Mouse (Mus musculus): Measurements from ENCODE around the gene Olfr272. TPM values are rescaled to one million over a fixed set of nuclear protein-coding genes. Genes with fewer than 3 reads are reported as not detected.
A peak's percentile ranks its signal among the peaks of the same experiment; 100 is the strongest.

The Olfr272 gene
- not detected in 2 replicates for polyA plus RNA-seq (2016; fragmentation: Nextera tagmentation; extraction: Ambion mirVana)

DNA sequence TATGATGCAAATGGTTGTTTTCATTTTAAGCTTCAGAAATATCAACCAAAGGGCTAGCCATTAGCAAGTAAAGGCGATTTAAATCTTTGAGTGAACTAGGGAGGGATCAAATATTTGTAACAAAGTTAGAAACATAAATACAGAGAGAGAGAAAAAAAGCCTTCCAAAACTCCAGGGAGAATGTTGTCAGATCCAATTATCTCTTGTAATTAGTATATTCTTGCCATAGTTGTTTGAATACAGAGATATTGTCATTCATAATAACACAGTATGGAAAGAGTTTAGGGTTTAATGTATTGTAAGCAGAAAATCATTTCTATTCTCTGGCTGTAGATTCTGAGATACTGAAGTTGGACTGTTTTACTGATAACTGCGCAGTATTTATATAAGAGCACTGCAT lies at the start of gene Olfr272:
Gene Olfr272 (minus strand): TSS at position 101 of the 400 bp plus-strand sequence.
- 86% methylated on average over 2 of the region's 2 CpGs for WGBS
- no peak within 1 kb of the TSS for H3K4me3 ChIP-seq
- no peaks in the 10 kb centered on the region for H3K36me3 ChIP-seq
- no peaks in the 10 kb centered on the region for H3K27me3 ChIP-seq (ENCODE audit: low read depth, poor library complexity, severe bottlenecking)
- H3K4me1 ChIP-seq, result no peaks in the 10 kb centered on the region
- no peak within 1 kb of the TSS for H3K27ac ChIP-seq
- DNase-seq (ENCODE audit: low spot score), result no peak
- no peaks in the 10 kb centered on the region for H3K9me3 ChIP-seq (replicated peaks)

DNA sequence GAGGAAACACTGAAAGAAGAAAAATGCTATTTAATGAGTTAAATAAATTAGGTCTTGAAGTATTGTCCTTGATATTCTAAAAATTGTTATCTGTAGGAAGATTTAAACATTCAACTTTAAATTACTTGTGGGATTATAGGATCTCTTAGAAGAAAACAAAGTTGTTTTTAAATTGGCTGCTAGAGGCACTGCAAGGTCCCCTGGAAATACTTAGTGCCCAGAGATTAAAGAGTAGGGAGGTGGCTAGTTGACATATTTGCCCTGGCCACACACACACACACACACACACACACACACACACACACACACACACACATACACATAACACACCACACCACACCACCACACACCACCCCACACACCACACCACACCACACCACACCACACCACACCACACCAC lies 45.3 kb upstream of the Olfr272 start, which contains the start of gene Olfr270:
Gene Olfr270 (plus strand): TSS at position 301 of the 400 bp plus-strand sequence.
- no peak for DNase-seq (ENCODE audit: low spot score)
- Histone ChIP-seq H3K9me3 (replicated peaks) (no peaks in the 10 kb centered on the region), H3K27me3 (ENCODE audit: low read depth, poor library complexity, severe bottlenecking) (no peaks in the 10 kb centered on the region), H3K36me3 (no peaks in the 10 kb centered on the region), H3K4me1 (no peaks in the 10 kb centered on the region), H3K27ac (no peak within 1 kb of the TSS), H3K4me3 (no peak within 1 kb of the TSS)

DNA sequence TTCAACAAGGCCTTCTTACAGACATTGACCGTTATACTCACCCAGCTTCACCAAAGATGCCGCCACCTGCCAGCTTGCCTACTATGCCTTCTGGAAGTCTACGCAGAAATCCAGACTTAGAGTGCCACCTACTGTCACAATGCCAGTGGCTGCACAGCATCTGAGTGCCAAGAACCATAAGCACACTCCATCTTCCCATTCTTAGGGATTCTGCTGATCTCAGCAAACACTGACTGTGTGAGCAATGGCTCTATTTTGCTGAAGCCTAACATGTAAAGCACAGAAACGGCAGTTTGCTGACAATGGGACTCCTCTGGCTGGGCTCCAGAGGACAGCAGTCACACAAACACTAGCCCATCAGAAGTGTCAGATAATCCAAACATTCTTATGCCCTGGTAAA lies 39.7 kb upstream of the Olfr272 start:
- H3K27me3 ChIP-seq (ENCODE audit: low read depth, poor library complexity, severe bottlenecking), result no peaks in the 10 kb centered on the region
- WGBS, result 51% methylated on average over 4 of the region's 4 CpGs
- no peaks in the 10 kb centered on the region for H3K4me1 ChIP-seq
- no peaks in the 10 kb centered on the region for H3K36me3 ChIP-seq
- no peak overlapping the region for H3K27ac ChIP-seq
- H3K9me3 ChIP-seq (replicated peaks), result no peaks in the 10 kb centered on the region
- no peak overlapping the region for H3K4me3 ChIP-seq
- peak; percentile 32 for DNase-seq (ENCODE audit: low spot score)

DNA sequence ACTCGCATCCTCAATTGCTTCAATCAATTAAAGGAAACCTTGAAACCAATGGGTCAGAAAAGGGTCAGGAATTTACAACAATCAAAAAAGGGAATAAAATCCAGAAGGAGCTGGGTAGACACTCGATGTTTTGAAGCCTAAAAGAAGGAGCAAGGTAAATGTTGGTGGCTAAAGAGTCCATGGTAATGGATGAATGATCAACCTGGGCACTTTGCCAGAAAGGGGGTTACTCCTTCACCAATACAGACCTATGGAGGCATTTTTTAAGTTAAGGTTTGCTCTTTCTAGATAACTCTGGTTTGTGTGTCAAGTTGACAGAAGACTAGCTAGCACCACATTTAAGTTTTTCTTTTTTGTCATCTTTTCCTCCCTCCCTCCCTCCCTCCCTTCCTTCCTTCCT lies 30.0 kb upstream of the Olfr272 start:
- no peaks in the 10 kb centered on the region for H3K9me3 ChIP-seq (replicated peaks)

DNA sequence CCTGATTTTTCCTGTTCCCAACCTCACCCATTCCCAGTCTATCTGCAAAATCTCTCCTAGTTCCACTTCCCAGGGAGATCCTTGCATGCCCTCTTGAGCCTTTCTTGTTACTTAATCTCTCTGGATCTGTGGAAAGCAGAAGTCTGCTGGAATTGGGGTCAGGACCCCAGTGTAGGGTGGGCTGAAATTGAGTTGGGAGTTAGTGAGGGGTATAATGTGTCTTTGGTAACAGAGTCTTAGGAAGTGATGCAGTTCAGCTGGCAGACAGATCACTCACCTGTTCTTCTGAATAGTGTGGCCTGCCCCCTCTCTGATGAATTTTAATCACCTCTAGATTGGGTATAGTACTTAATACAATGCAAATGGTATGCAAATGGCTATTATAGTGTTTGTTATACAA lies 27.7 kb upstream of the Olfr272 start:
- H3K36me3 ChIP-seq, result no peaks in the 10 kb centered on the region

More for the DNA sequence above, 30.0 kb upstream of the Olfr272 start:
- no peak for DNase-seq (ENCODE audit: low spot score)
- Histone ChIP-seq H3K27me3 (ENCODE audit: low read depth, poor library complexity, severe bottlenecking) (no peaks in the 10 kb centered on the region), H3K27ac (no peak overlapping the region), H3K36me3 (no peaks in the 10 kb centered on the region), H3K4me3 (no peak overlapping the region), H3K4me1 (no peaks in the 10 kb centered on the region)
- WGBS, result 89% methylated on average over 2 of the region's 2 CpGs

DNA sequence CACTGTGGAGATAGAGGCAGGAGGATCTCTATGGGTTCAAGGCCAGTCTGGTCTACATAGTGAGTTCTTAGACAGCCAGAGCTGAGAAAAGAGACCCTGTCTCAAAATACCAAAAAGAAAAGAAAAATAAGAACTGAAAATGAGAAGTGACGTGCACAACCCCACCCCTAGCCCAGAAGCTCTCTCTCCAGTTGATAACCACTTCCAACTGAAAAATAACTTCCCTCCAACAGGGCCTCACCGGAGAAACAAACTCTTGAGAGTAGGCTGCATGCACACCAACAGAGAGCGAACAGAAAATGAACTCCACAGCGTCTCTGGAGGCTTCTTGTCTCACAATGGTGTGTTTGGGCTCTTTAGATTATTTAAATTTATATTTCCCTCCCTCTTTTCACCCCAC lies 11.5 kb upstream of the Olfr272 start:
- H3K4me1 ChIP-seq, result no peaks in the 10 kb centered on the region
- H3K9me3 ChIP-seq (replicated peaks), result no peaks in the 10 kb centered on the region
- no peaks in the 10 kb centered on the region for H3K27me3 ChIP-seq (ENCODE audit: low read depth, poor library complexity, severe bottlenecking)
- 96% methylated on average over 4 of the region's 4 CpGs for WGBS
- no peak for DNase-seq (ENCODE audit: low spot score)
- no peaks in the 10 kb centered on the region for H3K36me3 ChIP-seq
- no peak overlapping the region for H3K4me3 ChIP-seq
- no peak overlapping the region for H3K27ac ChIP-seq

More for the DNA sequence above, 27.7 kb upstream of the Olfr272 start:
- Histone ChIP-seq H3K27me3 (ENCODE audit: low read depth, poor library complexity, severe bottlenecking) (no peaks in the 10 kb centered on the region), H3K4me3 (no peak overlapping the region), H3K9me3 (replicated peaks) (no peaks in the 10 kb centered on the region), H3K4me1 (no peaks in the 10 kb centered on the region), H3K27ac (no peak overlapping the region)
- no peak for DNase-seq (ENCODE audit: low spot score)

DNA sequence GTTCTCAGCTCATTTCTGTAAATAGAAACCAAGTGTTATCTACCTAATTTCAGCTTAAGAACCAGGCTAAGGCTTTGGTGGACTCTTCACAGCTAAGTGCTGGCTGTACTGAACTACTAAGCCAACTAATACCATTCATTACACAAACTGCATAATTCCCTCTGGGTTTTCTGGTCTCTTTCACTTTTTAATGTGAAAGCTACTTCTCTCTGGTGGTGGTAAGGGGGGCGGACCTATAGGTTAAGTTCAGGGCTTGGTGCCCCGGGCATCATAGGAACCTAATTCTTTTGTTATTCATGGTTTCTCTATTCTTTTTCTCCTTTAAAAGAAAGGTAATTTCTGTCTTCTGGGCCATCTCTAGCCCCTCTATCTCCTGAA lies 1.7 kb downstream of the Olfr272 start:
- Histone ChIP-seq H3K9me3 (replicated peaks) (no peaks in the 10 kb centered on the region), H3K27ac (no peak overlapping the region), H3K4me3 (no peak overlapping the region), H3K36me3 (no peaks in the 10 kb centered on the region), H3K4me1 (no peaks in the 10 kb centered on the region), H3K27me3 (ENCODE audit: low read depth, poor library complexity, severe bottlenecking) (no peaks in the 10 kb centered on the region)
- DNase-seq (ENCODE audit: low spot score), result no peak
- WGBS, result 89% methylated on average over 2 of the region's 2 CpGs

DNA sequence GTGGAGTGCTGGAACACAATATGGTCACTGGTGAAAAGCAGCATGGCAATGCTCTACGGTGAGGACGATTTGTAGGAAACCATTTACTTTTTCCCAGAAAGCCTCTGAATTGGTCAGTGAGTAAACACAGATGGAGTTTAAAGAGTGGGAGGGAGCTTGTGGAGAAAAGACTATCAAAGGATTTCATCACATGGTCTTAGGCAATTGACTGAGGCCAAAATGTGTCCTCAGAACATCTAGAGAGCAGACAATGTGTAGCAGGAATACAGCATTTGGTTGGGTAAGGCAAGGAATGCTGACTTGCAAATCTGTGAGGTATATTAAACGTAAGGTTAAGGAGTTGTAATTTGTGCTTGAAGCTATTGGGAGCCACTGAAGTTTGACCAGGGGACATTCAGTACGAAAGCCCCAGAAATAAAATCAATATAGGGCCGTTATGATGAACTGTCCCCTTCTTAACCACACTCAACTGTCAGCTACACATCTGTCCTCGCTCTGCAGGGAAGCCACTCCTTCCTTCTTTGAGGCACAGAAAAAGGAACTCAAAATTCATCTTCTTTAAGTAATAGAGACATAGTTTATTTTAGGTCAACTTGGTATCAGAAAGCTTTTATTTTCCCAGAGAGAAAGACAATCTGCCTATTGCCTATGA lies 2.2 kb downstream of the Olfr272 start:
- Histone ChIP-seq H3K36me3 (no peaks in the 10 kb centered on the region), H3K4me3 (no peak overlapping the region), H3K27ac (no peak overlapping the region), H3K4me1 (no peaks in the 10 kb centered on the region), H3K27me3 (ENCODE audit: low read depth, poor library complexity, severe bottlenecking) (no peaks in the 10 kb centered on the region), H3K9me3 (replicated peaks) (no peaks in the 10 kb centered on the region)
- 88% methylated on average over 6 of the region's 6 CpGs for WGBS
- DNase-seq (ENCODE audit: low spot score), result no peak

DNA sequence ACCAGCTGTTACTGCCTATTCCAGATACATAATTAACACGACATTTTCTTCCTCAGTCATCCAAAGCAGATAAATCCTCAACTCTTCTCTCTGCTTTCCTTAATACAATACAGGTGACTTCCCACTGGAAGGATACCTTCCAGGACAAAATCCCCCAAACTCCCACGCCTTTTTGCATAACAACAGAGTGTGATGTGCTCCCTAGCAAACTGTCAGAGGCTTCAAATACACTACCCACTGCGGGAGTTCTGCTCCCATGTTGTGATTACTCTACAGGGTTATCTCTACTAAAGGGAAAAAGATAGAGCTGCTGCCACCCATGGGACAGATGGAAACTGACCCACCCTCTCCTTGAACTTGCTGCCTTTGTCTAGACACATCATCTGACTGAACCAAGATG lies 6.6 kb downstream of the Olfr272 start:
- H3K4me3 ChIP-seq, result no peak overlapping the region
- H3K36me3 ChIP-seq, result no peaks in the 10 kb centered on the region
- H3K9me3 ChIP-seq (replicated peaks), result no peaks in the 10 kb centered on the region
- H3K27me3 ChIP-seq (ENCODE audit: low read depth, poor library complexity, severe bottlenecking), result no peaks in the 10 kb centered on the region
- 46% methylated on average over 3 of the region's 3 CpGs for WGBS
- H3K4me1 ChIP-seq, result no peaks in the 10 kb centered on the region
- H3K27ac ChIP-seq, result no peak overlapping the region
- DNase-seq (ENCODE audit: low spot score), result no peak

DNA sequence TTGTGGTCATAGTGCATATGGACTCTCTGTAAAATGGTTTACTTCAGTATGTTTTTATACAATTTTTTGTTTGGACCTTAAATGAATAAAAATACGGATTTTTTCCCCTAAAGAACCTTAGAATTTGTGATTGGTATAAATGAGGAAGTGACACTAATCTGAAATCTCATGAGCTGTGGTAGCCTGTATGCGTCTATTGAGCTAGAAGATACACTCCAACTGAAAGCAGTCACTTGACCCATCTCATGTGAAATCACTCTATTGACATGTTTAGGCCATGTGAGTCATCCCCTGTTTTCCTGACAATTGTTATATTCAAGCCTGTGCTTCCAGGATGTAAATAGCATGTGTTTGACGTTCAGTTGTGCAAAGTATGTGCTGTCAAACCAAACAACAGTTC lies 9.4 kb downstream of the Olfr272 start:
- H3K4me1 ChIP-seq, result no peaks in the 10 kb centered on the region
- H3K36me3 ChIP-seq, result no peaks in the 10 kb centered on the region
- no peaks in the 10 kb centered on the region for H3K9me3 ChIP-seq (replicated peaks)
- H3K27ac ChIP-seq, result no peak overlapping the region
- no peaks in the 10 kb centered on the region for H3K27me3 ChIP-seq (ENCODE audit: low read depth, poor library complexity, severe bottlenecking)
- WGBS, result 80% methylated on average over 3 of the region's 3 CpGs
- H3K4me3 ChIP-seq, result no peak overlapping the region
- DNase-seq (ENCODE audit: low spot score), result no peak

DNA sequence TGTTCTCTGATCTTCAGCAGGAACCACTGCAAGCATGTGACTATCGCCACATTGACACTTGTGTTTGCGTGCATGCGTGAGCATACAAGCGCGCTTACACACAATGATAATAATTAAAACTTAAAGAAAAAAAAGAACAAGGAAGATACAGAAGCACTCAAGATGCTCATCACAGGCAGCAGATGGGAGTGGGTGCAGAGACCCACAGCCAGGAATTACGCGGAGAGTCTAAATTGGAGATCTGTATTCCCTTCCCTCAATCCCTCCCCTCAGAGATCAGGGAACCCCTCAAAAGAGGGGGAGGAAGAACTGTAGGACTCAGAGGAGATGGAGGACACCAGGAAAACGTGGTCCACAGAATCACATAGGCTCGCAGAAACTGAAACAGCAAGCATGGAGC lies 54.8 kb downstream of the Olfr272 start:
- no peaks in the 10 kb centered on the region for H3K4me1 ChIP-seq
- H3K27ac ChIP-seq, result no peak overlapping the region
- H3K4me3 ChIP-seq, result no peak overlapping the region
- WGBS, result 95% methylated on average over 9 of the region's 9 CpGs
- H3K9me3 ChIP-seq (replicated peaks), result no peaks in the 10 kb centered on the region
- H3K27me3 ChIP-seq (ENCODE audit: low read depth, poor library complexity, severe bottlenecking), result no peaks in the 10 kb centered on the region
- no peaks in the 10 kb centered on the region for H3K36me3 ChIP-seq
- no peak for DNase-seq (ENCODE audit: low spot score)

Other genes with a start within 250 kb of the Olfr272 start
- gene Olfr275, start 104.6 kb downstream of the Olfr272 start, polyA plus RNA-seq (2016; fragmentation: Nextera tagmentation; extraction: Ambion mirVana), result not detected in 2 replicates
- not detected in 2 replicates for gene Olfr273, start 59.9 kb downstream of the Olfr272 start, polyA plus RNA-seq (2016; fragmentation: Nextera tagmentation; extraction: Ambion mirVana)
- gene Olfr270, start 45.4 kb upstream of the Olfr272 start, polyA plus RNA-seq (2016; fragmentation: Nextera tagmentation; extraction: Ambion mirVana), result not detected in 2 replicates
- gene Nipsnap3a, start 70.1 kb upstream of the Olfr272 start, polyA plus RNA-seq (2016; fragmentation: Nextera tagmentation; extraction: Ambion mirVana), result not detected in 2 replicates
- gene Nipsnap3b, start 92.7 kb upstream of the Olfr272 start, polyA plus RNA-seq (2016; fragmentation: Nextera tagmentation; extraction: Ambion mirVana), result 59.1 and 62.4 TPM in 2 replicates
- 2.3 and 3.2 TPM in 2 replicates for gene Abca1, start 240.7 kb upstream of the Olfr272 start, polyA plus RNA-seq (2016; fragmentation: Nextera tagmentation; extraction: Ambion mirVana)